Mouse (Mus musculus) limb, embryonic 15.5 days (tissue): ENCODE measurements at regions not wholly inside any gene's neighbourhood (a gene's known extent, or its start where the extent isn't known, plus 50 kb on each side); places are given as distances from the start of the nearest gene placed in this dataset.

Experiments
- ATAC-seq: fragments of 200-750 bp; cut with Nextera tagmentation; 2 replicates; pipeline ENCODE4 v1.8.0; 2017; ENCODE audit warnings: low read depth, moderate TSS enrichment; ENCODE audit not compliant: insufficient number of reproducible peaks, low FRiP score, low TSS enrichment
- H3K27ac ChIP-seq: fragments of 300-500 bp; sonication (generic); 2 replicates; pipeline ENCODE4 v1.5.1; 2015; ENCODE audit warnings: moderate library complexity, mild to moderate bottlenecking, inconsistent platforms
- H3K27me3 ChIP-seq: fragments of 300-500 bp; sonication (generic); 2 replicates; pipeline ENCODE4 v1.6.1; 2015; ENCODE audit warnings: inconsistent platforms
- H3K36me3 ChIP-seq: fragments of 300-500 bp; sonication (generic); 2 replicates; pipeline ENCODE4 v1.6.1; 2015; ENCODE audit warnings: inconsistent platforms
- H3K4me1 ChIP-seq: fragments of 300-500 bp; sonication (generic); 2 replicates; pipeline ENCODE4 v1.6.1; 2015; ENCODE audit warnings: inconsistent platforms
- H3K4me2 ChIP-seq: fragments of 300-500 bp; sonication (generic); 2 replicates; pipeline ENCODE4 v1.6.1; 2015; ENCODE audit warnings: mild to moderate bottlenecking, inconsistent platforms
- H3K4me3 ChIP-seq: fragments of 300-500 bp; sonication (generic); 2 replicates; pipeline ENCODE4 v1.5.1; 2015; ENCODE audit warnings: mild to moderate bottlenecking, inconsistent platforms
- H3K9ac ChIP-seq: fragments of 300-500 bp; sonication (generic); 2 replicates; pipeline ENCODE4 v1.6.1; 2015; ENCODE audit warnings: inconsistent platforms
- H3K9me3 ChIP-seq: fragments of 300-500 bp; sonication (generic); 2 replicates; pipeline ENCODE4 v1.6.1; 2016; ENCODE audit warnings: inconsistent platforms
- WGBS: fragments of 180-500 bp; shearing (Covaris S2); methylation state at CpG from one replicate; pipeline ENCODE4 v1.1.7; 2015; 5-methylcytosine and 5-hydroxymethylcytosine counted together

GRCm38 (mm10) chr12:107027842-107028549 is 460.4 kb upstream of the 3110018I06Rik start:
- peaks cover 6% of the 10 kb centered on the region; the same call in 1 of the 2 replicates for H3K27me3 ChIP-seq
- no peak overlapping the region for H3K9ac ChIP-seq
- H3K27ac ChIP-seq: no peak overlapping the region
- H3K4me2 ChIP-seq: peak overlapping the region; percentile 38
- WGBS: 7% methylated on average over 23 of the region's 23 CpGs
- H3K9me3 ChIP-seq: no peaks in the 10 kb centered on the region
- peaks cover 11% of the 10 kb centered on the region for H3K4me1 ChIP-seq
- no peaks in the 10 kb centered on the region for H3K36me3 ChIP-seq
- ATAC-seq: no peak
- H3K4me3 ChIP-seq: no peak overlapping the region

- H3K27ac ChIP-seq: no peak overlapping the region
- H3K4me1 ChIP-seq: peaks cover 11% of the 10 kb centered on the region
- H3K9ac ChIP-seq: no peak overlapping the region
- peaks cover 6% of the 10 kb centered on the region; the same call in 1 of the 2 replicates for H3K27me3 ChIP-seq
- no peak for ATAC-seq
- H3K36me3 ChIP-seq: no peaks in the 10 kb centered on the region
- H3K9me3 ChIP-seq: no peaks in the 10 kb centered on the region
- 19% methylated on average over 1 of the region's 1 CpGs for WGBS
- H3K4me3 ChIP-seq: no peak overlapping the region
- H3K4me2 ChIP-seq: no peak overlapping the region
These were observed 459.4 kb upstream of the 3110018I06Rik start for GRCm38 (mm10) chr12:107028985-107029384.

GRCm38 (mm10) chr12:107036357-107036756 is 452.1 kb upstream of the 3110018I06Rik start:
- no peak overlapping the region for H3K4me3 ChIP-seq
- no peak for ATAC-seq
- H3K36me3 ChIP-seq: no peaks in the 10 kb centered on the region
- H3K4me1 ChIP-seq: no peaks in the 10 kb centered on the region
- no peak overlapping the region for H3K4me2 ChIP-seq
- WGBS: 74% methylated on average over 6 of the region's 6 CpGs
- no peaks in the 10 kb centered on the region for H3K27me3 ChIP-seq
- no peak overlapping the region for H3K9ac ChIP-seq
- no peaks in the 10 kb centered on the region for H3K9me3 ChIP-seq
- H3K27ac ChIP-seq: no peak overlapping the region

DNA sequence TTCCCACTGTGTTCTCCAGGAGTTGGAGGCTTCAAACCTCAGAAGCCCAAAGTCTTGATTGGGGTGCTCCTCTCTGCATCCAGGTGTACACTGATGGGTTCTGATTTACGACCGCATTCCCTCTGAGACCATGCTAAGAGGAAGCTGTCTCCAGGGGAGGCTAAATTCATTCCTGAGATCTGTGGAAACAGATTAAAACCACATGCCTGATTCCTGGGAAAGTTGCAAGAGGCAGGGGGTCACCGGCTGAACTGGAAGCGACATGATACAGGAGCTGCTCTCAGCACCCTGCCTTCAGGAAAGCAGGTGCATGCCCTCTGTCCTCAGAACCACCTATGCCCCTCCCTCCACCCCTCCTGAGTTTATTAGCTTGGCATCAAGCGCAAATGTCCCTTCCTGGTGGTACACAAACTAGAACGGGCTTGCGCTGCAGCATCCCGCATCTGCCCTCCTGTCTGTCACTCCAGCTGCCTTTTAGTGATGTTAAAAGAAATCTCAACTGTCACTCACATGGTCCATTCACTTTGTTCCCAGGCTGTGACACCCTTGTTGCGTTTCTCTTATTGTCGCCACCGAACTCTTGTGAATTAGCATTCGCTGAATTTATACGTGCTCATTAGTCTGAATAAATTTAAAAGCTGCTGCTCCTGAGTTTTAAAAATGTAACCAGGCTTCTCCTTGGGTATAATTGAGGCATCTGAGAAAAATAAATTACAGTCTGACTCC is 446.3 kb upstream of the 3110018I06Rik start:
- WGBS: 21% methylated on average over 13 of the region's 13 CpGs

GRCm38 (mm10) chr12:107046496-107046895 is 441.9 kb upstream of the 3110018I06Rik start:
- Histone ChIP-seq H3K4me2 (no peak overlapping the region), H3K4me1 (no peaks in the 10 kb centered on the region; the same call in 1 of the 2 replicates), H3K9me3 (no peaks in the 10 kb centered on the region), H3K4me3 (no peak overlapping the region), H3K27me3 (no peaks in the 10 kb centered on the region), H3K36me3 (no peaks in the 10 kb centered on the region), H3K27ac (no peak overlapping the region), H3K9ac (no peak overlapping the region)
- 85% methylated on average over 3 of the region's 3 CpGs for WGBS
- no peak for ATAC-seq

More for the DNA sequence above, 446.3 kb upstream of the 3110018I06Rik start:
- Histone ChIP-seq H3K36me3 (no peaks in the 10 kb centered on the region), H3K27me3 (no peaks in the 10 kb centered on the region), H3K4me1 (no peaks in the 10 kb centered on the region), H3K27ac (no peak overlapping the region), H3K4me3 (no peak overlapping the region), H3K9ac (no peak overlapping the region), H3K9me3 (no peaks in the 10 kb centered on the region), H3K4me2 (no peak overlapping the region)
- no peak for ATAC-seq

GRCm38 (mm10) chr12:107047059-107047531 is 441.3 kb upstream of the 3110018I06Rik start:
- Histone ChIP-seq H3K27me3 (no peaks in the 10 kb centered on the region), H3K27ac (no peak overlapping the region), H3K9ac (no peak overlapping the region), H3K36me3 (no peaks in the 10 kb centered on the region), H3K4me2 (no peak overlapping the region), H3K4me1 (no peaks in the 10 kb centered on the region; the same call in 1 of the 2 replicates), H3K4me3 (no peak overlapping the region), H3K9me3 (no peaks in the 10 kb centered on the region)
- WGBS: 72% methylated on average over 13 of the region's 13 CpGs
- ATAC-seq: no peak

DNA sequence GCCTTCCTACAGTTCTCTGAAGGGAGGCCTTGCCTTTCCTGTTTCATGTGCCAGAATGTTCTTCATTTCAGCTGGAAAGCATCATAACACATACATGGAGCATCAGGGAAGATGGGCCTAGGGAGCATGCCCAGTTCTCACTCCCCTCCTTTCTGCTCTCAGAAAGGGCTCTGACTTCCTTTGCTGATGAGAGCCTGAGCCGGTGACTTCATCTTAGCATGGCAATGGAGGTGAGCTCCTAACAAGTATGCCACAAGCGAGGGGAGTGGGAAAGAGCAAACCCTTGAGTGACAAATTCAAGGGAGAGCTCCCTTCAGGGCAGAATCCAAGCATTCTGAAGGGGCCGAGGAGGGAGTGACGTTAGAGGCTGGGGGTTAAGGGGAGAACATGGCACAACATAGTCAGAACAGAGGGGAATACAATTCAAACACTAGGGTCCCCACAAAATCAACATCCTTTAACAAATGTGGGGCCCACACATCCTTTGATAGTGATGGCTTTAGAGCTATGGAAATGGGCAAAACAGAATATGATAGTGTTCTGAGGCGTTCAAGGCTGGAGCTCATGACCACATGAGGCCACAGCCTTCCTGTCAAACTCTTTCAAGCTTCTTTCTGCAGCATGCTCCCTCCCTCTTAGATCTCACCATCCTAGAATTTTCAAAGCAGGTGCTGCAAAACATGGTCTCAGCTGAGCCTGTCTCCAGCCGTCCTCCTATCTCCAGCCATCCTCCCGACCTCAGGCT is 437.4 kb upstream of the 3110018I06Rik start:
- ATAC-seq: no peak
- H3K9me3 ChIP-seq: no peaks in the 10 kb centered on the region
- 72% methylated on average over 7 of the region's 7 CpGs for WGBS
- no peak overlapping the region for H3K4me2 ChIP-seq
- H3K9ac ChIP-seq: no peak overlapping the region
- no peaks in the 10 kb centered on the region; the same call in 1 of the 2 replicates for H3K4me1 ChIP-seq
- no peaks in the 10 kb centered on the region for H3K36me3 ChIP-seq
- no peaks in the 10 kb centered on the region for H3K27me3 ChIP-seq
- no peak overlapping the region for H3K4me3 ChIP-seq
- no peak overlapping the region for H3K27ac ChIP-seq

- Histone ChIP-seq H3K27me3 (no peaks in the 10 kb centered on the region), H3K4me3 (no peak overlapping the region), H3K9me3 (no peaks in the 10 kb centered on the region), H3K36me3 (no peaks in the 10 kb centered on the region), H3K27ac (no peak overlapping the region), H3K9ac (no peak overlapping the region), H3K4me2 (no peak overlapping the region), H3K4me1 (no peaks in the 10 kb centered on the region; the same call in 1 of the 2 replicates)
- 92% methylated on average over 6 of the region's 6 CpGs for WGBS
- no peak for ATAC-seq
These were observed 436.3 kb upstream of the 3110018I06Rik start for GRCm38 (mm10) chr12:107052136-107052535.

GRCm38 (mm10) chr12:107056553-107056952 is 431.9 kb upstream of the 3110018I06Rik start:
- H3K9ac ChIP-seq: no peak overlapping the region
- no peaks in the 10 kb centered on the region for H3K36me3 ChIP-seq
- WGBS: 24% methylated on average over 5 of the region's 5 CpGs
- no peaks in the 10 kb centered on the region for H3K4me1 ChIP-seq
- no peaks in the 10 kb centered on the region for H3K9me3 ChIP-seq
- ATAC-seq: no peak
- H3K4me3 ChIP-seq: no peak overlapping the region
- no peaks in the 10 kb centered on the region for H3K27me3 ChIP-seq
- H3K27ac ChIP-seq: no peak overlapping the region
- no peak overlapping the region for H3K4me2 ChIP-seq

GRCm38 (mm10) chr12:107060514-107060913 is 427.9 kb upstream of the 3110018I06Rik start:
- Histone ChIP-seq H3K27me3 (no peaks in the 10 kb centered on the region), H3K9me3 (no peaks in the 10 kb centered on the region), H3K4me1 (no peaks in the 10 kb centered on the region), H3K36me3 (no peaks in the 10 kb centered on the region), H3K27ac (no peak overlapping the region), H3K4me2 (no peak overlapping the region), H3K4me3 (no peak overlapping the region), H3K9ac (no peak overlapping the region)
- no peak for ATAC-seq
- WGBS: 23% methylated on average over 3 of the region's 3 CpGs

DNA sequence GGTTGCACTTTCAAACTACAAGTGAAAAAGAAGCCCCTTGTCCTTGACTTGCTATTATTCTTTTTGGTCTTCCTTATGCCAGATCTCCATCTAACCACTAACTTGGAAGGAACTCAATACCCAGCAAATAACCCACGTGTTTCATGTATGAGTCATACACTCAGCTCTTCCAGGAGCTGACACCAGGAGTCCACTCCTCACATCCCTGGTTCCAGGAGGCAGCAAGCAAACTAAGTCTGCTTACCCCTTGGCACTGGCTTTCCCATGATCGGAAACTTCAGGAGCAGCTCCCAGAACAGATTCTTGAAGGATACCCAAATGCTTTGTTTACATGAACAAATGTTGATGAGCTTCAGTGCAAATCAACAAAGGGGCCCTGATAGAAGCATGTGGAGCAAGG is 421.1 kb upstream of the 3110018I06Rik start:
- no peak for ATAC-seq
- 81% methylated on average over 2 of the region's 2 CpGs for WGBS
- Histone ChIP-seq H3K27me3 (no peaks in the 10 kb centered on the region), H3K4me3 (no peak overlapping the region), H3K36me3 (no peaks in the 10 kb centered on the region), H3K4me1 (no peaks in the 10 kb centered on the region), H3K27ac (no peak overlapping the region), H3K4me2 (no peak overlapping the region), H3K9ac (no peak overlapping the region), H3K9me3 (no peaks in the 10 kb centered on the region)

DNA sequence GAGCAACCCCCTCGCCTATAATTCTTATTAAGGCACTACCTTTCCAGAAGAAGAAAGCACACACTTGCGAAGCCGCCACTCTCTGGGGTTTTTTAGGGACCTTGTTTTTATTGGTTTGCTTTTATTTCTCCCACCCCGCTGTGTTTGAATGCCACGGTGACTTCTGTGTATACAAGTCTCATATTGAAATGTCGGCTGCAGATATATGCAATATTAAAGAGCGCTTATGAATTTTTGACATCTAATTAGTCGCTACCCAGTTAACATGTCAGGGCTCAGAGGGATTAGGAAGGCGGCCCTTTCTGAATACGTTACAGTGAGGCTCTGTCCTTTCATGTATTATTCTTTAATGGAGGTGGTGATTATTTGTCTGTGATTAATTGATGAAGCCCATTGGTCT is 405.9 kb upstream of the 3110018I06Rik start:
- ATAC-seq: no peak
- Histone ChIP-seq H3K36me3 (no peaks in the 10 kb centered on the region), H3K4me2 (no peak overlapping the region), H3K9me3 (no peaks in the 10 kb centered on the region), H3K4me1 (peaks cover 13% of the 10 kb centered on the region), H3K27me3 (peaks cover 10% of the 10 kb centered on the region; the same call in 1 of the 2 replicates), H3K4me3 (no peak overlapping the region), H3K9ac (no peak overlapping the region), H3K27ac (no peak overlapping the region)
- WGBS: 61% methylated on average over 10 of the region's 10 CpGs
